Mouse (Mus musculus): ENCODE measurements around the gene Kcp. TPM values are rescaled to one million over a fixed set of nuclear protein-coding genes. Genes with fewer than 3 reads are reported as not detected.

The Kcp gene
- total and polyA plus RNA-seq, 3 experiments, result 0.51 to 0.64 TPM; not detected in 1

DNA sequence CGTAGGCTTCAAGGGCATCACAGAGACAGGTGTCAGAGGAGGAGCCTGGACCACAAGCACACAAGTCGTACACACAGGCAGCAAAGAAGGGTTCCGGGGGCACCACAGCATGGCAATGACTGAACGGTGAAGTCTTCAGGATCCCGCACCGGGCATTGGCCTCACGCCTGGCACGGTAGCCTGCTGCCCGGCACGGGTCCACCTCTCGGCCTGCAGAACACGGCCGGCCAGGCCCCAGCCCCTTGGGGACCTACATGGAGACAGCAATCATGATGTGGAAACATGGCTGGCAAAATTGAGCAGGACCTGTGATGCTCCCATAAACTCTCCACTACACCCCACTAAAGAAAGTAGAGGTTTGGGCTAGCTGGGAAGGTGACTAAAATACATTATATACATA, 25.1 kb downstream of the Kcp start:
- Histone ChIP-seq H3K9me3 (replicated peaks; ENCODE audit: low read length) (no peaks in the 10 kb centered on the region), H3K4me2 (ENCODE audit: insufficient read depth, low read depth, poor library complexity, severe bottlenecking) (no peak overlapping the region), H3K36me3 (replicated peaks in 1 of 2; ENCODE audit: control insufficient read depth in 1 of 2, insufficient read depth in 1 of 2, low read length in 1 of 2) (no peaks in the 10 kb centered on the region), H3K79me2 (replicated peaks; ENCODE audit: control insufficient read depth, extremely low read depth, insufficient read depth, poor library complexity, severe bottlenecking) (no peaks in the 10 kb centered on the region), H3K4me3 (replicated peaks in 1 of 3; ENCODE audit: low read depth in 2 of 3, low read length in 2 of 3, poor library complexity in 1 of 3) (no peak overlapping the region), H3K27me3 (replicated peaks) (peaks cover 44% of the 10 kb centered on the region), H3K4me1 (ENCODE audit: control insufficient read depth in 1 of 2, insufficient read depth in 2 of 2) (peaks cover 18 to 21% of the 10 kb centered on the region in 2 experiments), H3K9ac (ENCODE audit: insufficient read depth, low read depth) (no peak overlapping the region), H3K27ac (ENCODE audit: insufficient read depth, low read depth) (no peak overlapping the region)
- dilution Hi-C loops (cut with MboI; ENCODE audit: extremely low pct_ligation_motif_present, extremely low pct_unique_long_range_greater_than_20kb, low sequenced_read_pairs) (no loop called here), in situ Hi-C loops (cut with MboI; ENCODE audit: low pct_ligation_motif_present, low pct_unique_long_range_greater_than_20kb, low sequenced_read_pairs) (no loop called here)
- TF ChIP-seq USF1 (IDR thresholded peaks at IDR 0.05; ENCODE audit: low read depth, low read length) (no peak), NELFE (IDR thresholded peaks at IDR 0.05; ENCODE audit: low read depth, low read length) (no peak), RCOR1 (conservative IDR thresholded peaks at IDR 0.05; ENCODE audit: low read depth, low read length) (no peak), MYC (IDR thresholded peaks at IDR 0.05; ENCODE audit: low read depth, low read length) (no peak), POLR2AphosphoS2 (IDR thresholded peaks at IDR 0.05; ENCODE audit: low read depth, low read length) (no peak), IRF4 (IDR thresholded peaks at IDR 0.05; ENCODE audit: low read depth, low read length) (no peak), ETS1 (conservative IDR thresholded peaks at IDR 0.05; ENCODE audit: low read depth, low read length) (no peak), GABPA (IDR thresholded peaks at IDR 0.05; ENCODE audit: insufficient replicate concordance, low read depth, low read length) (no peak), ZMIZ1 (IDR thresholded peaks at IDR 0.05; ENCODE audit: low read depth, low read length) (no peak), ZC3H11A (IDR thresholded peaks at IDR 0.05; ENCODE audit: low read depth, low read length) (no peak), CHD2 (IDR thresholded peaks at IDR 0.05; ENCODE audit: low read length) (no peak), EP300 (IDR thresholded peaks at IDR 0.05; ENCODE audit: low read length) (no peak), BHLHE40 (IDR thresholded peaks at IDR 0.05; ENCODE audit: low read depth, low read length) (no peak)
- DNase-seq (ENCODE audit: extremely low read depth), result no peak

DNA sequence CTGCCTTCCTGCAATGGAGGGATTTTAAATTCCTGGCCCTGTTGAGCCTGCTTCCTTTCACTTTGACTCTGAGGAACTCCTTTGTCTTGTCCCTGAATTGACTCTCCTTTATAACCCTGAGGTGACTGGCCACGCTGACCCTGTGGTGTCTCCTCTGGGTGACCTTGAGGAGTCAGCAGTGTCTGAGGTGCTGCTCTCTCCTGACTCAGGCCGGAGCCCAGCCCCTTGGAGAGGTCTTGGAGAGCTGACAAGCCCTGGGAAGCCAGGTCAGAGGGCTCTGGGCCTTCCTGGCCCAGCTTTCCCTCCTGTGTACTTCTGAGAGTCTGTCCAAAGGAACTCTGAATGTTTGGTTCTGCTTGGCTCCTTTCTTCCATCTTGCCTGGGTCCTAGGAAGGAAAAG, 33.0 kb downstream of the Kcp start:
- H3K9me3 ChIP-seq (replicated peaks; ENCODE audit: low read length), result no peaks in the 10 kb centered on the region
- DNase-seq (ENCODE audit: extremely low read depth), result no peak
- TF ChIP-seq ETS1 (conservative IDR thresholded peaks at IDR 0.05; ENCODE audit: low read depth, low read length), result no peak
- no peak for TF ChIP-seq ZKSCAN1 (IDR thresholded peaks at IDR 0.05; ENCODE audit: borderline replicate concordance, low read depth, low read length)
- no peak for TF ChIP-seq JUN (IDR thresholded peaks at IDR 0.05; ENCODE audit: insufficient read depth, low read depth, low read length)
- no peak for TF ChIP-seq GABPA (IDR thresholded peaks at IDR 0.05; ENCODE audit: insufficient replicate concordance, low read depth, low read length)
- TF ChIP-seq SIN3A (IDR thresholded peaks at IDR 0.05; ENCODE audit: low read length), result no peak
- TF ChIP-seq E2F4 (IDR thresholded peaks at IDR 0.05; ENCODE audit: insufficient replicate concordance, low read depth, low read length), result no peak
- no peak for TF ChIP-seq NRF1 (IDR thresholded peaks at IDR 0.05; ENCODE audit: low read depth, low read length)
- no peak for TF ChIP-seq TBP (conservative IDR thresholded peaks at IDR 0.05; ENCODE audit: low read depth, low read length)
- no peak for TF ChIP-seq MEF2A (IDR thresholded peaks at IDR 0.05; ENCODE audit: borderline replicate concordance, low read depth, low read length)
- TF ChIP-seq UBTF (IDR thresholded peaks at IDR 0.05; ENCODE audit: low read depth, low read length), result no peak
- no peak for TF ChIP-seq MAFK (IDR thresholded peaks at IDR 0.05; ENCODE audit: insufficient replicate concordance, low read length)
- TF ChIP-seq POLR2AphosphoS2 (IDR thresholded peaks at IDR 0.05; ENCODE audit: low read depth, low read length), result no peak
- TF ChIP-seq USF2 (conservative IDR thresholded peaks at IDR 0.05; ENCODE audit: low read depth, low read length), result no peak
- TF ChIP-seq TCF12 (IDR thresholded peaks at IDR 0.05; ENCODE audit: low read depth, low read length), result no peak
- no peak for TF ChIP-seq CHD1 (IDR thresholded peaks at IDR 0.05; ENCODE audit: low read depth, low read length)
- TF ChIP-seq ZNF384 (IDR thresholded peaks at IDR 0.05; ENCODE audit: low read depth, low read length), result no peak
- no peak for TF ChIP-seq BHLHE40 (IDR thresholded peaks at IDR 0.05; ENCODE audit: low read depth, low read length)
- no peak for TF ChIP-seq RCOR1 (conservative IDR thresholded peaks at IDR 0.05; ENCODE audit: low read depth, low read length)
- no peak for TF ChIP-seq EP300 (IDR thresholded peaks at IDR 0.05; ENCODE audit: low read length)
- TF ChIP-seq POLR2A (IDR thresholded peaks at IDR 0.05; ENCODE audit: low read depth, low read length), result no peak
- no peak overlapping the region for H3K4me3 ChIP-seq (replicated peaks in 1 of 3; ENCODE audit: low read depth in 2 of 3, low read length in 2 of 3, poor library complexity in 1 of 3)
- no peak overlapping the region for H3K4me2 ChIP-seq (ENCODE audit: insufficient read depth, low read depth, poor library complexity, severe bottlenecking)
- dilution Hi-C loops (cut with MboI; ENCODE audit: extremely low pct_ligation_motif_present, extremely low pct_unique_long_range_greater_than_20kb, low sequenced_read_pairs), result no loop called here
- H3K36me3 ChIP-seq (replicated peaks in 1 of 2; ENCODE audit: control insufficient read depth in 1 of 2, insufficient read depth in 1 of 2, low read length in 1 of 2), result peaks cover 24 to 48% of the 10 kb centered on the region in 2 experiments
- H3K4me1 ChIP-seq (ENCODE audit: control insufficient read depth in 1 of 2, insufficient read depth in 2 of 2), result peaks cover 0 to 3% of the 10 kb centered on the region in 2 experiments; a peak in 1 of 4 replicates
- in situ Hi-C loops (cut with MboI; ENCODE audit: low pct_ligation_motif_present, low pct_unique_long_range_greater_than_20kb, low sequenced_read_pairs), result no loop called here
- no peak overlapping the region for H3K27ac ChIP-seq (ENCODE audit: insufficient read depth, low read depth)
- H3K9ac ChIP-seq (ENCODE audit: insufficient read depth, low read depth), result no peak overlapping the region
- peaks cover under 1% of the 10 kb centered on the region; the same call in 1 of the 2 replicates for H3K79me2 ChIP-seq (replicated peaks; ENCODE audit: control insufficient read depth, extremely low read depth, insufficient read depth, poor library complexity, severe bottlenecking)
- no peaks in the 10 kb centered on the region for H3K27me3 ChIP-seq (replicated peaks)

All from CH12.LX (cell line).